Mouse (Mus musculus): ENCODE measurements around the gene Ccdc62. TPM values are rescaled to one million over a fixed set of nuclear protein-coding genes. Genes with fewer than 3 reads are reported as not detected.
A peak's percentile ranks its signal among the peaks of the same experiment; 100 is the strongest.

Gene Ccdc62
- total RNA-seq, 2 experiments from 2014 or later: 1.1 to 1.8 TPM

GRCm38 (mm10) chr5:124000824-124001223 is 70.3 kb downstream of the Ccdc62 start:
- ATAC-seq (replicated peaks; ENCODE audit: poor library complexity): peak; percentile 81

- no peak for ATAC-seq (replicated peaks; ENCODE audit: poor library complexity)
Measured at GRCm38 (mm10) chr5:124001274-124001673, 70.8 kb downstream of the Ccdc62 start.

GRCm38 (mm10) chr5:124002876-124003275 is 72.4 kb downstream of the Ccdc62 start:
- no peak for ATAC-seq (replicated peaks; ENCODE audit: poor library complexity)

- no peak for ATAC-seq (replicated peaks; ENCODE audit: poor library complexity)
Measured at GRCm38 (mm10) chr5:124003375-124003774, 72.9 kb downstream of the Ccdc62 start.

GRCm38 (mm10) chr5:124004356-124005150 is 74.1 kb downstream of the Ccdc62 start:
- no peak for ATAC-seq (replicated peaks; ENCODE audit: poor library complexity)

GRCm38 (mm10) chr5:124005151-124005500 is 74.6 kb downstream of the Ccdc62 start:
- no peak for ATAC-seq (replicated peaks; ENCODE audit: poor library complexity)

- ATAC-seq (replicated peaks; ENCODE audit: poor library complexity): no peak
Measured at GRCm38 (mm10) chr5:124005591-124005990, 75.1 kb downstream of the Ccdc62 start.

GRCm38 (mm10) chr5:124006082-124006873 is 75.8 kb downstream of the Ccdc62 start:
- ATAC-seq (replicated peaks; ENCODE audit: poor library complexity): no peak

- no peak for ATAC-seq (replicated peaks; ENCODE audit: poor library complexity)
Measured at GRCm38 (mm10) chr5:124006891-124007491, 76.5 kb downstream of the Ccdc62 start.

- peak; percentile 56 for ATAC-seq (replicated peaks; ENCODE audit: poor library complexity)
Measured at GRCm38 (mm10) chr5:124010077-124010476, 79.6 kb downstream of the Ccdc62 start.

GRCm38 (mm10) chr5:124010910-124011655 is 80.6 kb downstream of the Ccdc62 start:
- ATAC-seq (replicated peaks; ENCODE audit: poor library complexity): peak; percentile 64

GRCm38 (mm10) chr5:124011927-124012326 is 81.4 kb downstream of the Ccdc62 start:
- no peak for ATAC-seq (replicated peaks; ENCODE audit: poor library complexity)

- no peak for ATAC-seq (replicated peaks; ENCODE audit: poor library complexity)
Measured at GRCm38 (mm10) chr5:124012885-124013284, 82.4 kb downstream of the Ccdc62 start.

- no peak for ATAC-seq (replicated peaks; ENCODE audit: poor library complexity)
Measured at GRCm38 (mm10) chr5:124013747-124014146, 83.3 kb downstream of the Ccdc62 start.

GRCm38 (mm10) chr5:124014180-124014579 is 83.7 kb downstream of the Ccdc62 start:
- no peak for ATAC-seq (replicated peaks; ENCODE audit: poor library complexity)

- no peak for ATAC-seq (replicated peaks; ENCODE audit: poor library complexity)
Measured at GRCm38 (mm10) chr5:124014791-124015251, 84.3 kb downstream of the Ccdc62 start.

- ATAC-seq (replicated peaks; ENCODE audit: poor library complexity): no peak
Measured at GRCm38 (mm10) chr5:124015727-124016126, 85.2 kb downstream of the Ccdc62 start.

GRCm38 (mm10) chr5:124016291-124016821 is 85.9 kb downstream of the Ccdc62 start:
- ATAC-seq (replicated peaks; ENCODE audit: poor library complexity): no peak

- ATAC-seq (replicated peaks; ENCODE audit: poor library complexity): no peak
Measured at GRCm38 (mm10) chr5:124017941-124018340, 87.5 kb downstream of the Ccdc62 start.

- ATAC-seq (replicated peaks; ENCODE audit: poor library complexity): no peak
Measured at GRCm38 (mm10) chr5:124018651-124019050, 88.2 kb downstream of the Ccdc62 start.
